Mouse (Mus musculus) spleen, embryonic (tissue): ENCODE data around the gene C87436.

Source experiments
- CTCF ChIA-PET: fragments of 350-600 bp; sonication (Branson Sonifier 250); formaldehyde crosslinking; loops from one replicate; lab custom pipeline; 2022; lab: Charles Lee

The C87436 gene

GRCm38 (mm10) chr6:86420491-86420890 lies 17.7 kb upstream of the C87436 start:
- CTCF ChIA-PET: no interaction called here

- CTCF ChIA-PET: interaction anchor here (1.1 kb wide), 1 partner anchor 59 kb away, joined by 3 read pairs; no protein-coding TSS in a partner anchor
These were observed 11.8 kb upstream of the C87436 start, which contains the start of gene Gm44790 for GRCm38 (mm10) chr6:86426358-86426757. Gene Gm44790 (plus strand): TSS chr6:86426658.

GRCm38 (mm10) chr6:86431531-86431930 lies 6.6 kb upstream of the C87436 start:
- CTCF ChIA-PET: no interaction called here

DNA sequence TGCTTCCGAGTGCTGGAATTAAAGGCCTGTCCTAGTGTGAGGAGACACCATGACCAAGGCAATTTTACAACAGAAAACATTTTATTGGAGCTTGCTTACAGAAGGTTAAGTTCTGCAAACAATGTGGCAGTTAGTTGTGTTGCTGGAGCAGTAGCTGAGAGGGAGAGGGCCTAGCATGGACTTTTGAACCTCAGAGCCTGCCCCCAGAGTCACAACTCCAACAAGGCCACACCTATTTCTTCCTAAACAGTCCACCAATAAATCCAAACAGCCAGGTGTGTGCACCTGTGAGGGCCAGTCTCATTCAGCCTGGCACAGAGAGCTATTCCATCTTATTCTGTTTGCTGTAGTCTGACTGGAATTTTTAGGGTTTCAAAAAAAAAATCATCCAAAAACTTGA lies 4.5 kb upstream of the C87436 start:
- CTCF ChIA-PET: no interaction called here

DNA sequence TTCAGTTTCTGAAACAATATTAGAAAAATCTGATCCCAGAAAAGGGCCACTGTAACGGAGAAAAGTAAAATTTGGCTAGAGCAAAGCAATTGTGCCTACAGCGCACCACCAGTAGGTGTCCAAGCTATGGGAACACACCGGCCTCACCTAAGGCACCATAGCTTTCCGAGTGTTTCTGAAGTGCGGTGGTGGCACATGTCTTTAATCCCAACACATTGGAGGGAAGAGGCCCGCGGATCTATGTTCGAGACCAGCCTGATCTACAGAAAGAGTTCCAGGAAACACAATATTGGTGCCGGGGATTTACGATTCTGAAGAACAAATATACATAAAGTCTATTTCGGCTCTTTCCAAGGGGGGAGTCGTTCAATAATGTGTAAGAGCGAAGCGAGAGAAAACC lies 463 bp upstream of the C87436 start:
- CTCF ChIA-PET: interaction anchor here (1.1 kb wide), 1 partner anchor 31 kb away, joined by 3 read pairs; no protein-coding TSS in a partner anchor

- CTCF ChIA-PET: interaction anchor here (0.7 kb wide), 1 partner anchor 34 kb away, joined by 3 read pairs; no protein-coding TSS in a partner anchor
These were observed 934 bp downstream of the C87436 start for GRCm38 (mm10) chr6:86439119-86439496.

- CTCF ChIA-PET: interaction anchor here (0.7 kb wide), 1 partner anchor 34 kb away, joined by 3 read pairs; no protein-coding TSS in a partner anchor
These were observed 1.4 kb downstream of the C87436 start for GRCm38 (mm10) chr6:86439531-86439930.

- CTCF ChIA-PET: no interaction called here
These were observed 3.4 kb downstream of the C87436 start for GRCm38 (mm10) chr6:86441571-86441970.

DNA sequence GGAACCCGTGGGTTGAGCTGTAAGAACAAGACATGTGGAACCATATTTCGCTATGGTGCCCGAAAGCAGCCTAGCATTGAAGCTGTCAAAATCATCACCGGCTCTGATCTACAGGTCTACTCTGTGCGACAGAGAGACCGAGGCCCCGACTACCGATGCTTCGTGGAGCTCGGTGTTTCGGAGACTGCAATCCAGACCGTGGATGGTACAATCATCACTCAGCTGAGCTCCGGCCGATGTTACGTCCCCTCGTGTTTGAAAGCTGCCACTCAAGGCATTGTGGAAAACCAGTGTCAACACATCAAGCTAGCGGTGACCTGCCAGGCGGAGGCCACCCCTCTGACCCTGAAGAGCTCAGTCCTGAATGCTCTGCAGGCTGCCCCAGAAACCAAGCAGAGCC lies 7.4 kb downstream of the C87436 start:
- CTCF ChIA-PET: no interaction called here

DNA sequence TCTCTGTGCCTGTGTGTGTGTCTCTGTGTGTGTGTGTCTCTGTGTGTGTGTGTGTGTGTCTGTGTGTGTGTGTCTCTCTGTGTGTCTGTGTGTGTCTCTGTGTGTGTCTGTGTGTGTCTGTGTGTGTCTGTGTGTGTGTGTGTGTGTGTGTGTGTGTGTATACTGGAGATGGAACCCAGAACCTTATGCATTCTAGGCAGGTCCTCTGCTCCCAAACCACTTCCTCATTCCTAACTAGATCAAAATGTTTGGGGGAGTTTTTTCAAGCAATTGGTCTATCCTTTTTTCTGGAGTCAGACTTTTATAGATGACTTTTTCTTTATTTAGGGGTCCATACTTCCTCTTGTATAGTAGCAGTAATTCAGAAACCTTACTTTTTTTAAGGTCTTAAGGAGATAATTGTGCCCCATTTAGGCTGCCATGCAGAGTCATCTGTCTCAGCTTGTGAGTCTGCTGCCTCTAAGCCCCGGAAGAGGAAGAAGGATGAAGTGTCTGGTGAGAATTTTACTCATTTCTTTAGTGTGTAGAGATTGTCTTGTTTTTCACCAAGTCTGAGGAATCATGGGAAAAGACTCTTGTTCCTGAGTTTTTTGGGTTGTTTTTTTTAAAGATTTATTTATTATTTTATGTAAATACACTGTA lies 8.9 kb downstream of the C87436 start:
- CTCF ChIA-PET: no interaction called here

DNA sequence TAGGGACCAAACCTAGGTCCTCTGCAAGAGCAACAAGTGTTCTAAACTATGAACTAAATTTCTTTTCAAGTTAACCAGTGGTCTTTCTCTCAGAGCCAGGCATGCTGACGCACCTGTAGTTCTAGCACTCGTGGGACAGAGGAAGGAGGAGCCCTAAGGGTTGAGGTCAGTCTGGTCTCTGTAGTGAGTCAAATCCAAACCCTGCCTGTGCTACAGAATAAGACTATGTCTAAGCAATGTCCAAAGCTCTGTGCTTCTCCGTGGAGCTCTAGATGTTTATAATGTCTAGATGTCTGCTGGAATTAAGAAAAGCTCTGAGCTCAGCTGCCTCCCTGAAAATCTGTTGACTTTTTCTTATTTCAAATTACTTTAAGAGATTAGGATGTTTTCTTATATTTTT lies 18.6 kb downstream of the C87436 start:
- CTCF ChIA-PET: no interaction called here

- CTCF ChIA-PET: no interaction called here
These were observed 24.9 kb downstream of the C87436 start for GRCm38 (mm10) chr6:86463079-86463478.

DNA sequence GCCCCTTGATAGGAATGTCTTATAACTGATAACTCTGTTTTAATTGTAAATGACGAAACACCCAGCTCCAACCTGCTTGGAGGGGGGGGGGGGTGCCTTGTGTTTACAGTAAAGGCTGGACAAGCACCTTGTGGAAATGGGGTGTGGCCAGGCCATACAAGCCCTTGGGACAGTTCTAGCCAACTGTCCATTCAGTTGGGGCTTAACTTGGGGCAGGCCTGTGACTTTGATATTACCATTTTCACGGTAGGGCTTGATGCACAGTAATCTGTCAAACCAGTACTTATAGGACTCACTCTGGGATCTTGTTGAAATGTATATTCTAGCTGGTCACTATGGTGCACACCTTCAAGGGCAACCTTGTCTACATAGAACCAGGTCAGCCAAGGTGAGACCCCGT lies 33.1 kb downstream of the C87436 start:
- CTCF ChIA-PET: interaction anchor here (0.6 kb wide), 1 partner anchor 53 kb away, joined by 4 read pairs; no protein-coding TSS in a partner anchor

- CTCF ChIA-PET: no interaction called here
These were observed 33.6 kb downstream of the C87436 start for GRCm38 (mm10) chr6:86471760-86472099.

DNA sequence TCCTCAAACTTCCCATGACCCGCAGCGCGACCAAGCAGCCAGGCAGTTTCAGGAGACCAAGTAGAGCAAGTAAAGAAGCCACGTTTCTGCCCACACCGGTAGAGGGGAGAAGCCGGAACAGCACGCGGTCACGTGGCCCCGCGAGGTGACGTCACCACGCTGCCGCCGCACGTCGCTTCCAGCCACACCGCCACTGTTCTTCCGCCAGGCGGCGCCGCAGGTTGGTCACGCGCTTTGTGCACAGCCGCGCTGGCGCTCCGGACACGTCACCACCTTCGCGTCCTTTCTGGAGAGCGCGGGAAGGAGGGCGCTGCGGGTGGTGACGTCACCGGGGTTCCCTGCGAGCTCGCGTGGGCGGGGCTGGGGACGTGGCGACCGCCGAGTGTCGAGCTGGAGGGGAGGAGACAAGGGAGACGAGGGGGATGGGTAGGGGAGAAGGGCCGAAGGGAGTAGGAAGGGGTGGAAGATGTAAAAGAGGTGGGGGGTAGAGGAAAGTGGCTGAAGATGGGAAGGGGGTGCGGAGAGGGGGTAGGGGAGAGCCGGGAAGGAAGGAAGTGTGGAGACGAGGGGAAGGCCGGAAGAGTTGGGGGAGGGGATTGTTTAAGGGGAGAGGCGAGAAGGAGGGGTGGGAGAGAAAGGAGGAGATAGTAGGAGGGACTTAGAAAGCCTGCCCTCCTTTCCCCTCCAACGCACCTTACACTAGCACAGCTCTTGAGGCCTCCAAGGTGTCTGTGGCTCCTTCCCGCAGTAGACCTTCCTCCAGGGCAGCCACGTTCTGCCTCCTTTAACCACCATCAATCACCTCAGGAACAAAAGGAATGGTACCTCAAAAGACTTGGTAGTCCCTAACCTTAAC lies 34.2 kb downstream of the C87436 start:
- CTCF ChIA-PET: no interaction called here

GRCm38 (mm10) chr6:86473077-86473476 lies 34.9 kb downstream of the C87436 start:
- CTCF ChIA-PET: interaction anchor here (0.6 kb wide), 1 partner anchor 71 kb away, joined by 9 read pairs; no protein-coding TSS in a partner anchor

GRCm38 (mm10) chr6:86474072-86474471 lies 35.9 kb downstream of the C87436 start:
- CTCF ChIA-PET: no interaction called here

- CTCF ChIA-PET: no interaction called here
These were observed 36.5 kb downstream of the C87436 start for GRCm38 (mm10) chr6:86474646-86475181.

DNA sequence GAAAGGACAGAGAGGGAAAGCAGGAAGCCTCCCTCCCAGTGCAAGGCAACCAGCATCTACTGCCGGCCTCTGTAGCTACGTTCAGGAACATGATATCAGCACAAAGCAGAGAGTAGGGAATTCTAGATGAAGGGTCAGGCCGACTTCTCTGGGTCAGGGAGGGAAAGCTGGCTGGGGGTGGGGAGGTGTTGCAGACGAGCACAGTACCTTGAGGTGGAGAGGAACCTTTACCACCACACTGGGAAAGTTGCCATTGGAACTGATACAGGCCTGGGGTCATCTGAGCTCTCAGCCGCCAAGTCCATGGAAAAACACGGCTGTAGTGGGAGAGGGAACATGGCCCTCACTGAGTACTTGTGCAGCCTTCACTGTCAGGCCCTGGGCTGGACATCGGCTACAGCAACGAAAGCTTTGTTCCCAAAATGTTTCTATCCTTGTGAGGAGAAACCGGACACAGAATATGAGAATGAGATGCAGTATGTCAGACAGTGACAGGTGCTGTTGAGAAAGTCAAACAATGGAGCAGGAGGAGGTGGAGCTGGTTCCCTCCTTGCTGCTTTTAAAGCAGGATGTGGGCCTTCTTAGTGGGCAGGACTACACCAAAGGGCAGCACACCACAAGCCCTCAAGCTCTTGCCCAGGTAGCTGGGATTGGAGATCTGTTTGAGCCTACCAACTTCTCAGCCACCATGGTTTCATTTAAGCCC lies 37.4 kb downstream of the C87436 start:
- CTCF ChIA-PET: no interaction called here

DNA sequence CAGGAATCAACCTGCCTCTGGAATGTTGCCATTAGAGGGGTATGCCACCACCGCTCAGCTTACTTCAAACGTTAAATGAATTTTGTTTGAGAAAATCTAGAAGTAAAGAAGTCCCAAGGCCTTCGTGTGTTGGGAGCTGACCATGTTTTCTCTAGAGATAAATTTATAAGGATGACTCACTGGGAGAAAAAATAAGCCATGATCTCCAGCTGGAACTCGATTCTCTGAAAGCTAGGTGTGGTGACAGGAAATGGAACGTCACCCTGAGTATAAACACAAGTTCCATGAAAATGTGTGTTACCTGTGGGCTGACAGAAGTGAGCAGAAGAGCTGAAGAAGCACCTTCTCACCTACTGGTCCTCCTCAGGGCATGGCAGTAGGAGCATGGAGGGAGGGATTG lies 38.8 kb downstream of the C87436 start:
- CTCF ChIA-PET: interaction anchor here (0.6 kb wide), 1 partner anchor 76 kb away, joined by 3 read pairs; no protein-coding TSS in a partner anchor

DNA sequence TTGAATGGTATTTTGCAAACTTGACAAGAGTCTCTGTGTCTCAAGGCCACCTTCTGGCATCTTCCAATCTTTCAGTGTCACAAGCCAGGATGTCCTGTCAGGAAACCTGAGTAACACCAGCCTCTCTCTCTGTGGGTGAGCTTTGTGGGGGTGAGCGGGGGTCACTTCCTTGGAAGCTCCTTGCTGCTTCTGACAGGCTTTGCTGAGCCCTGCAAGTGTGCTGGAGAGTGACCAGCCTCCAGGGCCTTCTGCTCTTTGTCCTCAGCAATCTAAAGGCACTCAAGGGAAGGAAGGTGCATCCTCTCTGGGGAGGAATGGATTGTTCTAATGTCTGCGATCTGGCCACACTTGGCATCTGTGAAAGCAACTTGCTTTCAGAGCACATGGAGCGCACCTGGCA lies 41.1 kb downstream of the C87436 start:
- CTCF ChIA-PET: no interaction called here

DNA sequence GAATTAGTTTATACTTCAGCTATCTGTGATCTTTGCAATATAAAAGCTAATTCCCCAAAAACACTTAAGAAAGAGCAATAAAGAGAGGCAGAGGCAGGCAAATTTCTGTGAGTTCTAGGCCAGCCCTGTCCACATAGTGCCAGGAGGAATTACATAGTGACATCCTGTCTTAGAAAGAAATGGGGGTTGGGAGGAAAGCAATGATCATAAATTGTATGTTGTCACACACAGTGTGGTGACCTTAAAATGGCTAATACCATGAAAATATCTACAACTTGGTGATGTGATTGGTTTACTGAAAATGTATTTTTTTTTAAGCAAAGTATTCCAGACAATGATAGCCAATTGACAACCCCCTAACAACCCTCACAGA lies 41.6 kb downstream of the C87436 start:
- CTCF ChIA-PET: no interaction called here
